Mouse (Mus musculus): ENCODE data around the gene Ildr1. TPM values are rescaled to one million over a fixed set of nuclear protein-coding genes. Genes with fewer than 3 reads are reported as not detected.

Gene Ildr1
- polyA plus RNA-seq, 1 experiment = 7.1 TPM

GRCm38 (mm10) chr16:36709405-36709804 is 15.6 kb downstream of the Ildr1 start:
- TF ChIP-seq POLR2A (IDR thresholded peaks at IDR 0.05; ENCODE audit: control insufficient read depth, extremely low read depth, insufficient read depth, low read length, poor library complexity) (no peak), CTCF (IDR thresholded peaks at IDR 0.05; ENCODE audit: borderline replicate concordance, control insufficient read depth, extremely low read depth, insufficient read depth, low read length, poor library complexity) (no peak)
- no peak overlapping the region for H3K27ac ChIP-seq (ENCODE audit: control insufficient read depth, insufficient read depth, low read length)
- no peaks in the 10 kb centered on the region for H3K36me3 ChIP-seq (ENCODE audit: control insufficient read depth, insufficient read depth, low read length)
- WGBS = 19% methylated on average over 17 of the region's 17 CpGs
- H3K27me3 ChIP-seq (ENCODE audit: control insufficient read depth, insufficient read depth, low read length) = no peaks in the 10 kb centered on the region
- no peak overlapping the region for H3K4me3 ChIP-seq (ENCODE audit: control insufficient read depth, insufficient read depth, low read length)
- peaks cover 3% of the 10 kb centered on the region; the same call in 1 of the 2 replicates for H3K4me1 ChIP-seq (replicated peaks; ENCODE audit: control insufficient read depth, insufficient read depth, low read length)
- DNase-seq = no peak

- Histone ChIP-seq H3K4me1 (replicated peaks; ENCODE audit: control insufficient read depth, insufficient read depth, low read length) (peaks cover 3% of the 10 kb centered on the region; the same call in 1 of the 2 replicates), H3K27ac (ENCODE audit: control insufficient read depth, insufficient read depth, low read length) (no peak overlapping the region), H3K36me3 (ENCODE audit: control insufficient read depth, insufficient read depth, low read length) (no peaks in the 10 kb centered on the region), H3K4me3 (ENCODE audit: control insufficient read depth, insufficient read depth, low read length) (no peak overlapping the region), H3K27me3 (ENCODE audit: control insufficient read depth, insufficient read depth, low read length) (no peaks in the 10 kb centered on the region)
- 93% methylated on average over 2 of the region's 2 CpGs for WGBS
- no peak for TF ChIP-seq POLR2A (IDR thresholded peaks at IDR 0.05; ENCODE audit: control insufficient read depth, extremely low read depth, insufficient read depth, low read length, poor library complexity)
- no peak for TF ChIP-seq CTCF (IDR thresholded peaks at IDR 0.05; ENCODE audit: borderline replicate concordance, control insufficient read depth, extremely low read depth, insufficient read depth, low read length, poor library complexity)
- no peak for DNase-seq
These were observed 17.0 kb downstream of the Ildr1 start for GRCm38 (mm10) chr16:36710794-36711193.

GRCm38 (mm10) chr16:36711760-36712159 is 18.0 kb downstream of the Ildr1 start:
- TF ChIP-seq POLR2A (IDR thresholded peaks at IDR 0.05; ENCODE audit: control insufficient read depth, extremely low read depth, insufficient read depth, low read length, poor library complexity) = no peak
- no peak for TF ChIP-seq CTCF (IDR thresholded peaks at IDR 0.05; ENCODE audit: borderline replicate concordance, control insufficient read depth, extremely low read depth, insufficient read depth, low read length, poor library complexity)
- H3K4me3 ChIP-seq (ENCODE audit: control insufficient read depth, insufficient read depth, low read length) = no peak overlapping the region
- no peak overlapping the region for H3K27ac ChIP-seq (ENCODE audit: control insufficient read depth, insufficient read depth, low read length)
- no peak for DNase-seq
- H3K36me3 ChIP-seq (ENCODE audit: control insufficient read depth, insufficient read depth, low read length) = no peaks in the 10 kb centered on the region
- H3K27me3 ChIP-seq (ENCODE audit: control insufficient read depth, insufficient read depth, low read length) = no peaks in the 10 kb centered on the region
- peaks cover 3% of the 10 kb centered on the region; the same call in 1 of the 2 replicates for H3K4me1 ChIP-seq (replicated peaks; ENCODE audit: control insufficient read depth, insufficient read depth, low read length)
- WGBS = 33% methylated on average over 12 of the region's 12 CpGs

- no peak for TF ChIP-seq CTCF (IDR thresholded peaks at IDR 0.05; ENCODE audit: borderline replicate concordance, control insufficient read depth, extremely low read depth, insufficient read depth, low read length, poor library complexity)
- TF ChIP-seq POLR2A (IDR thresholded peaks at IDR 0.05; ENCODE audit: control insufficient read depth, extremely low read depth, insufficient read depth, low read length, poor library complexity) = no peak
- 49% methylated on average over 4 of the region's 4 CpGs for WGBS
- Histone ChIP-seq H3K36me3 (ENCODE audit: control insufficient read depth, insufficient read depth, low read length) (no peaks in the 10 kb centered on the region), H3K4me3 (ENCODE audit: control insufficient read depth, insufficient read depth, low read length) (no peak overlapping the region), H3K4me1 (replicated peaks; ENCODE audit: control insufficient read depth, insufficient read depth, low read length) (no peaks in the 10 kb centered on the region), H3K27ac (ENCODE audit: control insufficient read depth, insufficient read depth, low read length) (no peak overlapping the region), H3K27me3 (ENCODE audit: control insufficient read depth, insufficient read depth, low read length) (no peaks in the 10 kb centered on the region)
- DNase-seq = no peak
These were observed 23.7 kb downstream of the Ildr1 start for GRCm38 (mm10) chr16:36717481-36717880.

- no peaks in the 10 kb centered on the region for H3K36me3 ChIP-seq (ENCODE audit: control insufficient read depth, insufficient read depth, low read length)
- DNase-seq = no peak
- TF ChIP-seq CTCF (IDR thresholded peaks at IDR 0.05; ENCODE audit: borderline replicate concordance, control insufficient read depth, extremely low read depth, insufficient read depth, low read length, poor library complexity) (no peak), POLR2A (IDR thresholded peaks at IDR 0.05; ENCODE audit: control insufficient read depth, extremely low read depth, insufficient read depth, low read length, poor library complexity) (no peak)
- no peak overlapping the region for H3K4me3 ChIP-seq (ENCODE audit: control insufficient read depth, insufficient read depth, low read length)
- no peaks in the 10 kb centered on the region for H3K4me1 ChIP-seq (replicated peaks; ENCODE audit: control insufficient read depth, insufficient read depth, low read length)
- no peak overlapping the region for H3K27ac ChIP-seq (ENCODE audit: control insufficient read depth, insufficient read depth, low read length)
- H3K27me3 ChIP-seq (ENCODE audit: control insufficient read depth, insufficient read depth, low read length) = no peaks in the 10 kb centered on the region
These were observed 24.9 kb downstream of the Ildr1 start for GRCm38 (mm10) chr16:36718637-36719036.

GRCm38 (mm10) chr16:36720194-36721055 is 26.6 kb downstream of the Ildr1 start:
- Histone ChIP-seq H3K36me3 (ENCODE audit: control insufficient read depth, insufficient read depth, low read length) (no peaks in the 10 kb centered on the region), H3K27ac (ENCODE audit: control insufficient read depth, insufficient read depth, low read length) (no peak overlapping the region), H3K4me3 (ENCODE audit: control insufficient read depth, insufficient read depth, low read length) (no peak overlapping the region), H3K27me3 (ENCODE audit: control insufficient read depth, insufficient read depth, low read length) (no peaks in the 10 kb centered on the region), H3K4me1 (replicated peaks; ENCODE audit: control insufficient read depth, insufficient read depth, low read length) (no peaks in the 10 kb centered on the region)
- WGBS = 25% methylated on average over 13 of the region's 13 CpGs
- TF ChIP-seq CTCF (IDR thresholded peaks at IDR 0.05; ENCODE audit: borderline replicate concordance, control insufficient read depth, extremely low read depth, insufficient read depth, low read length, poor library complexity) = no peak
- TF ChIP-seq POLR2A (IDR thresholded peaks at IDR 0.05; ENCODE audit: control insufficient read depth, extremely low read depth, insufficient read depth, low read length, poor library complexity) = no peak
- no peak for DNase-seq

Data from thymus, adult 2 months (tissue).